Mouse (Mus musculus): ENCODE results near the gene Defa31.
"Not testable (repeated sequence)": the region's sequence is repeated elsewhere in the genome, so short reads cannot be mapped to it uniquely, and the experiment has no call there.

Defa31 gene

DNA sequence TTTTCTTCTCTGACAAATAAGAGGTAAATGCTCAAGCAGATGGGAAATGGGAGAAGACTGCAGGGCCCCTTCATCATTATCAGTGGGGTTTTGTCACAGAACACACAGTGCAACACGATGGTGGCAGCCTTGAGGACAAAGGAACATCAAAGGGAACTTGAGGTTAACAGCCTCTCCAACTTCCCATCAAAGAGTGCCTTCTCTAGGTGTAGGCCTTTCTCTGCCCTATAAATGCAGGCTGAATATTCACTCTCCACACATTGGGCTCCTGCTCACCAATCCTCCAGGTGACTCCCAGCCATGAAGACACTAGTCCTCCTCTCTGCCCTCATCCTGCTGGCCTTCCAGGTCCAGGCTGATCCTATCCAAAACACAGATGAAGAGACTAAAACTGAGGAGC is at the start of gene Defa31:
Gene Defa31, plus strand, starts transcription at position 301 of the 400 bp plus-strand sequence.
- not testable (repeated sequence) for DNase-seq

DNA sequence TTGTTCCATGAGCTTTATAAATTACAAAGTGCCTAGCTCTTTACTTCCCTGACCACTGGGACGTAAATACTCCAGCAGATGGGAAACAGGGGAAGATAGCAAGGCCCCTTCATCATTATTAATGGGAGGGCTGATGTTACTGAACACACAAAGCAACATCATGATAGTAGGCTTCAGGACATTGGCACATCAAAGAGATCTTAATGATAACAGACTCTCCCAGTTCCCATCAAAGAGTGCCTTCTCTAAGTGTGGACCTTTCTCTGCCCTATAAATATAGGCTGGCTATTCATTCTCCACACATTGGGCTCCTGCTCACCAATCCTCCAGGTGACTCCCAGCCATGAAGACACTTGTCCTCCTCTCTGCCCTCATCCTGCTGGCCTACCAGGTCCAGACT is 29.4 kb upstream of the Defa31 start, which contains the start of gene Defa22:
Gene Defa22, plus strand, starts transcription at position 301 of the 400 bp plus-strand sequence.
- not testable (repeated sequence) for DNase-seq

DNA sequence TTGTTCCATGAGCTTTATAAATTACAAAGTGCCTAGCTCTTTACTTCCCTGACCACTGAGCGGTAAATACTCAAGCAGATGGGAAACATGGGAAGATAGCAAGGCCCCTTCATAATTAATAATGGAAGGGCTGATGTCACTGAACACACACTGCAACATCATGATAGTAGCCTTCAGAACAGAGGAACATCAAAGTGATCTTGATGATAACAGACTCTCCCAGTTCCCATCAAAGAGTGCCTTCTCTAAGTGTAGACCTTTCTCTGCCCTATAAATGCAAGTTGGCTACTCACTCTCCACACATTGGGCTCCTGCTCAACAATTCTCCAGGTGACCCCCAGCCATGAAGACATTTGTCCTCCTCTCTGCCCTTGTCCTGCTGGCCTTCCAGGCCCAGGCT is 9.8 kb downstream of the Defa31 start, which contains the start of gene Gm15293:
Gene Gm15293, plus strand, starts transcription at position 301 of the 400 bp plus-strand sequence.
- DNase-seq, result not testable (repeated sequence)
